Mouse (Mus musculus) embryonic facial prominence, embryonic 14.5 days (tissue): Measurements from ENCODE around the gene Dnajb14. TPM values are rescaled to one million over a fixed set of nuclear protein-coding genes. Genes with fewer than 3 reads are reported as not detected.
A peak's percentile ranks its signal among the peaks of the same experiment; 100 is the strongest.
"Not testable (repeated sequence)": the region's sequence is repeated elsewhere in the genome, so short reads cannot be mapped to it uniquely, and the experiment has no call there.

Experiments
- ATAC-seq: fragments of 200-750 bp; cut with Nextera tagmentation; 2 replicates; pipeline ENCODE4 v1.8.0; 2017; ENCODE audit warnings: low read depth, moderate number of reproducible peaks, moderate TSS enrichment
- DNase-seq: peaks from one replicate; pipeline ENCODE4 v3.0.0-alpha.2; 2015; ENCODE audit warnings: low spot score
- H3K27ac ChIP-seq: fragments of 300-500 bp; sonication (generic); replicated peaks from 2 replicates; pipeline ENCODE4 v1.5.1; 2014; ENCODE audit warnings: low read depth, mild to moderate bottlenecking, low read length, moderate library complexity
- H3K27me3 ChIP-seq: fragments of 300-500 bp; sonication (generic); replicated peaks from 2 replicates; pipeline ENCODE4 v1.6.1; 2014; ENCODE audit warnings: low read length; ENCODE audit not compliant: control insufficient read depth, insufficient read depth
- H3K36me3 ChIP-seq: fragments of 300-500 bp; sonication (generic); 2 replicates; pipeline ENCODE4 v1.6.1; 2014; ENCODE audit warnings: low read length, mixed read lengths; ENCODE audit not compliant: control insufficient read depth, insufficient read depth
- H3K4me1 ChIP-seq: fragments of 300-500 bp; sonication (generic); 2 replicates; pipeline ENCODE4 v1.6.1; 2014; ENCODE audit warnings: antibody characterized with exemption, low read length; ENCODE audit not compliant: control insufficient read depth, insufficient read depth
- H3K4me2 ChIP-seq: fragments of 300-500 bp; sonication (generic); 2 replicates; pipeline ENCODE4 v1.6.1; 2014; ENCODE audit warnings: low read depth, mild to moderate bottlenecking, low read length, moderate library complexity, mixed read lengths
- H3K4me3 ChIP-seq: fragments of 300-500 bp; sonication (generic); 2 replicates; pipeline ENCODE4 v1.5.1; 2014; ENCODE audit warnings: low read depth, mild to moderate bottlenecking, low read length
- H3K9ac ChIP-seq: fragments of 300-500 bp; sonication (generic); 2 replicates; pipeline ENCODE4 v1.6.1; 2014; ENCODE audit warnings: low read depth, mild to moderate bottlenecking, low read length, moderate library complexity, mixed read lengths
- H3K9me3 ChIP-seq: fragments of 300-500 bp; sonication (generic); 2 replicates; pipeline ENCODE4 v1.6.1; 2016; ENCODE audit warnings: low read length; ENCODE audit not compliant: control insufficient read depth
- WGBS: fragments of 180-500 bp; shearing (Covaris S2); extraction: QIAGEN DNeasy Blood & Tissue Kit; methylation state at CpG from one replicate; pipeline ENCODE4 v1.1.7; 2014; 5-methylcytosine and 5-hydroxymethylcytosine counted together
- polyA plus RNA-seq: library from polyadenylated mRNA; unstranded; fragments of >200 nt; fragmentation: Nextera tagmentation; extraction: Ambion mirVana; gene quantifications from 2 replicates; pipeline ENCODE4 v1.2.1, GENCODE M21; 2014

Dnajb14 gene
- polyA plus RNA-seq, 1 experiment from 2014 or later: 13.5 TPM

- WGBS: no CpG with 5 or more reads among the region's 1 CpGs
- H3K36me3 ChIP-seq, H3K4me2 ChIP-seq, H3K4me3 ChIP-seq, ATAC-seq, DNase-seq, H3K27ac ChIP-seq, H3K4me1 ChIP-seq, H3K9ac ChIP-seq, H3K27me3 ChIP-seq, H3K9me3 ChIP-seq: not testable (repeated sequence)
These were observed 47.1 kb downstream of the Dnajb14 start for GRCm38 (mm10) chr3:137914567-137914966.

GRCm38 (mm10) chr3:137917694-137918171 lies 50.3 kb downstream of the Dnajb14 start:
- WGBS: 9% methylated on average over 12 of the region's 12 CpGs
- Histone ChIP-seq H3K27ac (peak overlapping the region; percentile 86), H3K4me3 (peak overlapping the region; percentile 86), H3K4me2 (peak overlapping the region; percentile 81), H3K27me3 (no peaks in the 10 kb centered on the region), H3K9me3 (no peaks in the 10 kb centered on the region), H3K4me1 (peaks cover 7% of the 10 kb centered on the region), H3K9ac (peak overlapping the region; percentile 83), H3K36me3 (peaks cover 18% of the 10 kb centered on the region)
- peak; percentile 41 for DNase-seq
- peak; percentile 72 for ATAC-seq

DNA sequence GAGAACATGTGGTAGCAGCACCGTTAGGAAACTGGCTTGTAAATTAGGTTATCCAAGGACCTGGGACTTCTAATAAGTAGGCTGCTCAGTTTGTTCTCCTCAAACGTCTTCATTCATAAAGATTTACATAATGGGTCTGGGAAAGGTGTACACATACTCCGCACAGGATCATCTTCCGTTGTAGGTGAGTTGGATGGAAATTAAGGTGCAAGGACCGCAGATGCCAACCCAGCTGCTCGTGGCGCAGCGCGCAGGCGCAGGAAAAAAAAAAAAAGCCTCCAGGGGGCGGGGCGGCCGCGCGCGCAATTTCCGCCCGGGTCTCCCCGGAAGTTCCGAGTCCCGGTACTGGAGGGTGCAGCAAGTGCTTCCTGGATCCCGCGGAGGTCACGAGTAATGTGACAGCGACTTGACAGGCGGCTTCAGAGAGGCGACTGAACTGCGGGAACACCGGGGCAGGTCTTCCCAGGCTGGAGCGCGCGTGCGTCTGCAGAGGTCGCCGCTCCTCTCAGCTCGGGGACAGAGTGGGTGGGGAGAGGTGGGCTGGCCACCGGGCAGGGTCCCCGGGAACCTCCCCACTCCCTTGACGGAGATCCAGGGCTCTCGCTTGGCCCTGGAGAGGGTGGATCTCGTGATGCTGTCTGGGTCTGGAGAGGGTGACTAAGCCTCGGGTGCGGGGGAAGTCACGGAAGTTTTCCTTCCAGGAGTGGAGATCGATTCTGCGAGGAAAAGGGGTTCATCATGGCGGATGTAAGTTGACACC lies 50.9 kb downstream of the Dnajb14 start, which contains the start of gene Lamtor3:
TSS of gene Lamtor3 (plus strand) at position 335 of the 760 bp plus-strand sequence.
- peak; percentile 91 for DNase-seq
- peak; percentile 92 for ATAC-seq
- no peaks in the 10 kb centered on the region for H3K27me3 ChIP-seq
- peak within 1 kb of the TSS; percentile 83 for H3K9ac ChIP-seq
- H3K4me1 ChIP-seq: peaks cover 7% of the 10 kb centered on the region
- H3K9me3 ChIP-seq: no peaks in the 10 kb centered on the region
- WGBS: under 1% methylated on average over 31 of the region's 47 CpGs
- H3K27ac ChIP-seq: peak within 1 kb of the TSS; percentile 86
- peak within 1 kb of the TSS; percentile 81 for H3K4me2 ChIP-seq
- H3K36me3 ChIP-seq: peaks cover 23% of the 10 kb centered on the region
- H3K4me3 ChIP-seq: peak within 1 kb of the TSS; percentile 86

GRCm38 (mm10) chr3:137918932-137919311 lies 51.4 kb downstream of the Dnajb14 start:
- H3K4me1 ChIP-seq: peaks cover 7% of the 10 kb centered on the region
- H3K9ac ChIP-seq: peak overlapping the region; percentile 83
- ATAC-seq (peak; percentile 8; the same call in 1 of the 2 replicates), DNase-seq (peak; percentile 17)
- no peaks in the 10 kb centered on the region for H3K9me3 ChIP-seq
- peak overlapping the region; percentile 86 for H3K27ac ChIP-seq
- WGBS: 18% methylated on average over 6 of the region's 6 CpGs
- H3K4me2 ChIP-seq: peak overlapping the region; percentile 81
- H3K4me3 ChIP-seq: peak overlapping the region; percentile 86
- peaks cover 28% of the 10 kb centered on the region for H3K36me3 ChIP-seq
- no peaks in the 10 kb centered on the region for H3K27me3 ChIP-seq

GRCm38 (mm10) chr3:137919398-137919797 lies 51.9 kb downstream of the Dnajb14 start:
- Histone ChIP-seq H3K27me3 (no peaks in the 10 kb centered on the region), H3K9me3 (no peaks in the 10 kb centered on the region), H3K4me3 (peak overlapping the region; percentile 86), H3K4me2 (peak overlapping the region; percentile 81), H3K27ac (no peak overlapping the region), H3K9ac (peak overlapping the region; percentile 83; the same call in 1 of the 2 replicates), H3K36me3 (peaks cover 33% of the 10 kb centered on the region), H3K4me1 (peaks cover 7% of the 10 kb centered on the region)
- no peak for DNase-seq
- 89% methylated on average over 7 of the region's 7 CpGs for WGBS
- no peak for ATAC-seq

DNA sequence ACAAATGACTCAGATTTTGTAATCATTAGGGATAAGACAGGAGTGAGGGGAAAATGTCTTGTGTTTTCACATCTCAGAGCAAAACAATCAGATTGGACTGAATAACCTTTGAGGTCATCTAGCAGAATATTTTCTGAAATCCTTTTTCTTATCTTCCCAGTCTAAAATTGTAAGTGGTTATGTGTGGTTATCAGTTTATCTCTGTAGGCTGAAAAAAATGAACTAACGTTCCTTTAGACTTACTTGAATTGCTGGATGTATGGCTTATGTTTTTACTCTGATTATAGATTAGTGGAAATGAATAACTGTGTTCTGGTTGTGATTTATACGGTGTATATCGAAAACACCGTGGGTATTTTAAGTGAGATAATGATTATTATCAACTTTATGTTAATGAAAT lies 53.1 kb downstream of the Dnajb14 start:
- 89% methylated on average over 4 of the region's 4 CpGs for WGBS
- ATAC-seq: no peak
- DNase-seq: no peak

DNA sequence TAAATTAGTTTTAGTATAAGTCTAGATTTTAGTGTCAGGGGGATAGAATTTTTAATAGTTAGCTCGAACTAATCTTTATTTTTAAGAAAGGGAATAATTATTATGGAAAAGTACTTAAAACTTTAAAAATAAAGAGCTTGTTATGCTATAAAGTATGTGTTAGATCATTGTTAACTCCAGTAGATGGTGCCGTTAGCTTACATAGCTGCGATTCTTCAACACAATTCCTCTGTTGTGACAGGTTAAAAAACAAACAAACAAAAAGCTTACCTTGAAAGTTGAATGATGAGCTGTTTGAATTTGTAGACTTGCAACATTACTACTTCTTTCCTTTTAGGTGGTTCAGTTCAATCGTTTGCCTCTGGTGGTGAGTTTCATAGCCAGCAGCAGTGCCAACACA lies 59.5 kb downstream of the Dnajb14 start:
- Histone ChIP-seq H3K4me3 (no peak overlapping the region), H3K9ac (no peak overlapping the region), H3K4me2 (no peak overlapping the region), H3K27me3 (no peaks in the 10 kb centered on the region), H3K9me3 (no peaks in the 10 kb centered on the region), H3K36me3 (peaks cover 80% of the 10 kb centered on the region), H3K4me1 (no peaks in the 10 kb centered on the region), H3K27ac (no peak overlapping the region)
- DNase-seq: no peak
- no peak for ATAC-seq
- WGBS: 90% methylated on average over 4 of the region's 4 CpGs

More for the DNA sequence above, 53.1 kb downstream of the Dnajb14 start:
- Histone ChIP-seq H3K4me3 (no peak overlapping the region), H3K27ac (no peak overlapping the region), H3K9me3 (no peaks in the 10 kb centered on the region), H3K36me3 (peaks cover 39% of the 10 kb centered on the region), H3K4me2 (no peak overlapping the region), H3K27me3 (no peaks in the 10 kb centered on the region), H3K9ac (no peak overlapping the region), H3K4me1 (peaks cover 7% of the 10 kb centered on the region)

- no peak overlapping the region for H3K4me2 ChIP-seq
- peaks cover 62% of the 10 kb centered on the region for H3K36me3 ChIP-seq
- H3K9ac ChIP-seq: no peak overlapping the region
- H3K4me1 ChIP-seq: no peaks in the 10 kb centered on the region
- H3K4me3 ChIP-seq: no peak overlapping the region
- H3K9me3 ChIP-seq: no peaks in the 10 kb centered on the region
- no peak for DNase-seq
- ATAC-seq: no peak
- whole genome bisulfite sequencing: 88% methylated on average over 3 of the region's 3 CpGs
- no peak overlapping the region for H3K27ac ChIP-seq
- no peaks in the 10 kb centered on the region for H3K27me3 ChIP-seq
These were observed 62.5 kb downstream of the Dnajb14 start for GRCm38 (mm10) chr3:137929940-137930339.
